Mouse (Mus musculus) MEL (cell line): ENCODE data around the gene Gins1. TPM values are rescaled to one million over a fixed set of nuclear protein-coding genes. Genes with fewer than 3 reads are reported as not detected.

Source experiments
- DNase-seq: peaks from one replicate; pipeline ENCODE4 v3.0.0; 2011; ENCODE audit warnings: low read depth, low spot score
- H3K27ac ChIP-seq: 2 replicates; pipeline ENCODE4 v1.5.1; 2012; ENCODE audit warnings: low read depth, mild to moderate bottlenecking, control low read depth, low read length, moderate library complexity; ENCODE audit not compliant: control insufficient read depth
- H3K27me3 ChIP-seq, 2 experiments: fragments of 150-350 bp in 1 of 2; sonication (generic) in 1 of 2; 2 replicates each; pipeline ENCODE4 v1.6.1; 2012; ENCODE audit warnings: low read length in 2 of 2, mild to moderate bottlenecking in 2 of 2, improper control_type of control experiment in 1 of 2, moderate library complexity in 1 of 2; ENCODE audit not compliant: insufficient read depth in 2 of 2, control insufficient read depth in 1 of 2
- H3K36me3 ChIP-seq, 2 experiments: 2 replicates each; pipeline ENCODE4 v1.6.1; 2012 to 2014; ENCODE audit warnings: low read length in 2 of 2, improper control_type of control experiment in 1 of 2, inconsistent platforms in 1 of 2, mild to moderate bottlenecking in 1 of 2; ENCODE audit not compliant: insufficient read depth in 2 of 2, control insufficient read depth in 1 of 2
- H3K4me1 ChIP-seq, 2 experiments: fragments of 150-350 bp in 1 of 2; sonication (generic) in 1 of 2; 2 replicates each; pipeline ENCODE4 v1.6.1; 2012; ENCODE audit warnings: low read length in 2 of 2, improper control_type of control experiment in 1 of 2, mild to moderate bottlenecking in 1 of 2; ENCODE audit not compliant: insufficient read depth in 2 of 2, control insufficient read depth in 1 of 2
- H3K4me3 ChIP-seq, 2 experiments: fragments of 150-350 bp in 1 of 2; sonication (generic) in 1 of 2; 2 replicates each; pipeline ENCODE4 v1.5.1; 2012; ENCODE audit warnings: low read depth in 2 of 2, low read length in 2 of 2, mild to moderate bottlenecking in 2 of 2, moderate library complexity in 2 of 2, control low read depth in 1 of 2, improper control_type of control experiment in 1 of 2; ENCODE audit not compliant: control insufficient read depth in 1 of 2, insufficient read depth in 1 of 2
- H3K79me2 ChIP-seq: 2 replicates; pipeline ENCODE4 v1.6.1; 2012; ENCODE audit warnings: mild to moderate bottlenecking, low read length, moderate library complexity; ENCODE audit not compliant: control insufficient read depth, poor library complexity, insufficient read depth
- H3K9ac ChIP-seq: 2 replicates; pipeline ENCODE4 v1.6.1; 2012; ENCODE audit warnings: low read depth, mild to moderate bottlenecking, control low read depth, low read length, moderate library complexity; ENCODE audit not compliant: control insufficient read depth, poor library complexity, severe bottlenecking
- H3K9me3 ChIP-seq: fragments of 150-350 bp; sonication (generic); replicated peaks from 2 replicates; pipeline ENCODE4 v1.6.1; 2012; ENCODE audit warnings: mild to moderate bottlenecking, low read length, improper control_type of control experiment, moderate library complexity; ENCODE audit not compliant: insufficient read depth
- CHD1 ChIP-seq: IDR thresholded peaks from 2 replicates; pipeline ENCODE4 v1.6.1; 2012; ENCODE audit warnings: low read depth, mild to moderate bottlenecking, inconsistent platforms, low read length, improper control_type of control experiment
- CHD2 ChIP-seq: IDR thresholded peaks from 2 replicates; pipeline ENCODE4 v1.6.1; 2011; ENCODE audit warnings: low read length, improper control_type of control experiment
- CTCF ChIP-seq, 3 experiments: IDR thresholded peaks in 2 of 3; conservative IDR thresholded peaks in 1 of 3; 2 replicates each; pipeline ENCODE4 v1.5.1; 2011 to 2012; ENCODE audit warnings: low read length in 3 of 3, low read depth in 2 of 3, mild to moderate bottlenecking in 2 of 3, improper control_type of control experiment in 1 of 3, inconsistent platforms in 1 of 3, mixed read lengths in 1 of 3, moderate library complexity in 1 of 3; ENCODE audit not compliant: control insufficient read depth in 1 of 3, insufficient read depth in 1 of 3, poor library complexity in 1 of 3, severe bottlenecking in 1 of 3
- E2F4 ChIP-seq: IDR thresholded peaks from 2 replicates; pipeline ENCODE4 v1.6.1; 2011; ENCODE audit warnings: low read depth, low read length, improper control_type of control experiment, borderline replicate concordance
- ELF1 ChIP-seq: IDR thresholded peaks from 2 replicates; pipeline ENCODE4 v1.6.1; 2014; ENCODE audit warnings: low read depth, mild to moderate bottlenecking, inconsistent platforms, low read length, improper control_type of control experiment, moderate library complexity
- GABPA ChIP-seq: IDR thresholded peaks from 2 replicates; pipeline ENCODE4 v1.6.1; 2012; ENCODE audit warnings: low read depth, mild to moderate bottlenecking, inconsistent platforms, low read length, improper control_type of control experiment, moderate library complexity
- HCFC1 ChIP-seq: IDR thresholded peaks from 2 replicates; pipeline ENCODE4 v1.6.1; 2012; ENCODE audit warnings: low read depth, mild to moderate bottlenecking, inconsistent platforms, low read length, improper control_type of control experiment, moderate library complexity
- JUND ChIP-seq: IDR thresholded peaks from 2 replicates; pipeline ENCODE4 v1.6.1; 2011; ENCODE audit warnings: low read depth, mild to moderate bottlenecking, improper control_type of control experiment, low read length
- KAT2A ChIP-seq: conservative IDR thresholded peaks from 2 replicates; pipeline ENCODE4 v1.6.1; 2012; ENCODE audit warnings: low read depth, low read length, improper control_type of control experiment, inconsistent platforms
- MAFK ChIP-seq: IDR thresholded peaks from 2 replicates; pipeline ENCODE4 v1.6.1; 2011; ENCODE audit warnings: low read depth, mild to moderate bottlenecking, low read length, improper control_type of control experiment, borderline replicate concordance
- MAX ChIP-seq: IDR thresholded peaks from 2 replicates; pipeline ENCODE4 v1.6.1; 2011; ENCODE audit warnings: low read length, improper control_type of control experiment
- MEF2A ChIP-seq: IDR thresholded peaks from 2 replicates; pipeline ENCODE4 v1.6.1; 2014; ENCODE audit warnings: low read depth, mild to moderate bottlenecking, inconsistent platforms, low read length, improper control_type of control experiment; ENCODE audit not compliant: poor library complexity, insufficient replicate concordance, severe bottlenecking; ENCODE audit errors: extremely low read depth
- MYB ChIP-seq: IDR thresholded peaks from 2 replicates; pipeline ENCODE4 v1.6.1; 2011; ENCODE audit warnings: mild to moderate bottlenecking, low read depth, low read length, improper control_type of control experiment
- MYC ChIP-seq: IDR thresholded peaks from 2 replicates; pipeline ENCODE4 v1.6.1; 2011; ENCODE audit warnings: low read depth, mild to moderate bottlenecking, low read length, improper control_type of control experiment, moderate library complexity
- NELFE ChIP-seq: IDR thresholded peaks from 2 replicates; pipeline ENCODE4 v1.6.1; 2011; ENCODE audit warnings: low read depth, low read length, improper control_type of control experiment
- NRF1 ChIP-seq: IDR thresholded peaks from 2 replicates; pipeline ENCODE4 v1.6.1; 2014; ENCODE audit warnings: low read depth, mild to moderate bottlenecking, inconsistent platforms, low read length, improper control_type of control experiment, moderate library complexity; ENCODE audit not compliant: poor library complexity, insufficient read depth, severe bottlenecking
- POLR2A ChIP-seq, 2 experiments: IDR thresholded peaks; 2 replicates each; pipeline ENCODE4 v1.6.1; 2011 to 2012; ENCODE audit warnings: low read length in 2 of 2, mild to moderate bottlenecking in 2 of 2, control low read depth in 1 of 2, improper control_type of control experiment in 1 of 2, low read depth in 1 of 2, moderate library complexity in 1 of 2; ENCODE audit not compliant: control insufficient read depth in 1 of 2, insufficient read depth in 1 of 2, poor library complexity in 1 of 2
- POLR2AphosphoS2 ChIP-seq: IDR thresholded peaks from 2 replicates; pipeline ENCODE4 v1.6.1; 2011; ENCODE audit warnings: low read length, improper control_type of control experiment
- TBP ChIP-seq: IDR thresholded peaks from 2 replicates; pipeline ENCODE4 v1.8.0; 2011; ENCODE audit warnings: low read depth, low read length, improper control_type of control experiment
- TCF12 ChIP-seq: IDR thresholded peaks from 2 replicates; pipeline ENCODE4 v1.6.1; 2014; ENCODE audit warnings: low read depth, mild to moderate bottlenecking, inconsistent platforms, low read length, improper control_type of control experiment, moderate library complexity
- UBTF ChIP-seq: IDR thresholded peaks from 2 replicates; pipeline ENCODE4 v1.6.1; 2012; ENCODE audit warnings: low read depth, mild to moderate bottlenecking, inconsistent platforms, low read length, improper control_type of control experiment, moderate library complexity, borderline replicate concordance; ENCODE audit not compliant: insufficient read depth
- ZC3H11A ChIP-seq: IDR thresholded peaks from 2 replicates; pipeline ENCODE4 v1.6.1; 2012; ENCODE audit warnings: low read depth, mild to moderate bottlenecking, inconsistent platforms, low read length, improper control_type of control experiment
- ZMIZ1 ChIP-seq: IDR thresholded peaks from 2 replicates; pipeline ENCODE4 v1.6.1; 2012; ENCODE audit warnings: low read depth, mild to moderate bottlenecking, inconsistent platforms, low read length, improper control_type of control experiment, moderate library complexity
- polyA plus RNA-seq, 2 experiments: library from polyadenylated mRNA; stranded (reverse) in 1 of 2; unstranded in 1 of 2; fragments of >175 nt in 1 of 2; fragments of >200 nt in 1 of 2; gene quantifications; 2 replicates each; pipeline versions ENCODE4 v1.2.1 to v1.2.4; 2012; ENCODE audit warnings: low replicate concordance in 2 of 2, low read depth in 1 of 2; ENCODE audit not compliant: insufficient read length in 2 of 2, insufficient read depth in 1 of 2, missing spikeins in 1 of 2
- total RNA-seq: library from RNA; depleted of rRNA; stranded (reverse); fragments of 300-350 nt; gene quantifications from 2 replicates; pipeline ENCODE4 v1.2.3, GENCODE M21; 2012

Gins1 gene
- total and polyA plus RNA-seq, 3 experiments, result 64.8 to 68.7 TPM; not detected in 1

DNA sequence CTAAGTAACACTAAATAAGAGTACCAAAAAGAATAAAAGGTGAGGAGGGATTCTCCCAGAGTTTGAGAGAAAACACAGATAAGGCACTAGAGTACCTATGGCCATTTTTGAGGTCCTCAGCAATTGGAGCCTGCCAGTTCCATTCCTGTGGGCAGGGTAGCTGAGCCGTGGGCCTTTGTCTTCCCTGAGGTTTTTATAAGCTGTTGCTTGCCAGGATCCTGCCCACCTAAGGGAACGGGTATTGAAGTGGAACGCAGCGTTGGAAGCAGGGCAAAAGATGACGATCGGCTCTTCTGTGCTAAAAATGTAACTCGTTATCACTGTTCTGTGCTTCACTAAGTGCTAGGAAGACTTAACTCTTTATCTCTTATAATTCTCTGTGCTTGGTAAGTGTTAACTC, 18.3 kb downstream of the Gins1 start:
- no peak for TF ChIP-seq CTCF (IDR thresholded peaks at IDR 0.05 in 2 of 3, conservative IDR thresholded peaks at IDR 0.05 in 1 of 3; ENCODE audit: control insufficient read depth in 1 of 3, insufficient read depth in 1 of 3, low read depth in 2 of 3, low read length in 3 of 3, poor library complexity in 1 of 3, severe bottlenecking in 1 of 3)
- peaks cover 0 to 10% of the 10 kb centered on the region in 2 experiments; a peak in 2 of 4 replicates for H3K36me3 ChIP-seq
- H3K79me2 ChIP-seq, result no peaks in the 10 kb centered on the region
- H3K27me3 ChIP-seq, result no peaks in the 10 kb centered on the region
- H3K27ac ChIP-seq, result no peak overlapping the region
- H3K4me1 ChIP-seq, result no peaks in the 10 kb centered on the region
- H3K4me3 ChIP-seq, result no peak overlapping the region
- H3K9ac ChIP-seq, result no peak overlapping the region
- DNase-seq, result no peak
- H3K9me3 ChIP-seq, result no peaks in the 10 kb centered on the region

- no peaks in the 10 kb centered on the region for H3K27me3 ChIP-seq
- no peak overlapping the region for H3K4me3 ChIP-seq
- H3K36me3 ChIP-seq, result peaks cover 0 to 2% of the 10 kb centered on the region in 2 experiments; a peak in 2 of 4 replicates
- no peaks in the 10 kb centered on the region for H3K9me3 ChIP-seq
- no peak overlapping the region for H3K27ac ChIP-seq
- no peak for TF ChIP-seq NELFE
- TF ChIP-seq MEF2A, result no peak
- no peak for TF ChIP-seq JUND
- no peak for TF ChIP-seq GABPA
- TF ChIP-seq, all 39 proteins: peak for 0
- no peak for DNase-seq
- Histone ChIP-seq H3K9ac (no peak overlapping the region), H3K79me2 (no peaks in the 10 kb centered on the region), H3K4me1 (no peaks in the 10 kb centered on the region)
Observed at GRCm38 (mm10) chr2:150927038-150927720, 22.0 kb downstream of the Gins1 start.

GRCm38 (mm10) chr2:150929156-150929555, 24.0 kb downstream of the Gins1 start:
- Histone ChIP-seq H3K27me3 (no peaks in the 10 kb centered on the region), H3K79me2 (no peaks in the 10 kb centered on the region)
- TF ChIP-seq E2F4 (no peak), ZMIZ1 (no peak), MYB (no peak), KAT2A (no peak), POLR2AphosphoS2 (no peak), HCFC1 (no peak), CHD2 (no peak), TCF12 (no peak), ZC3H11A (no peak), UBTF (no peak), MYC (no peak), POLR2A (IDR thresholded peaks at IDR 0.05; ENCODE audit: control insufficient read depth in 1 of 2, insufficient read depth in 1 of 2, low read depth in 1 of 2, low read length in 2 of 2, poor library complexity in 1 of 2) (no peak), NELFE (no peak), TBP (no peak), MAFK (no peak), ELF1 (no peak), MAX (no peak), NRF1 (no peak), CHD1 (no peak)

More at GRCm38 (mm10) chr2:150929156-150929555, 24.0 kb downstream of the Gins1 start:
- H3K4me1 ChIP-seq, result no peaks in the 10 kb centered on the region
- H3K36me3 ChIP-seq, result peaks cover 0 to 1% of the 10 kb centered on the region in 2 experiments; a peak in 1 of 4 replicates
- H3K4me3 ChIP-seq, result no peak overlapping the region
- no peak for DNase-seq
- H3K9ac ChIP-seq, result no peak overlapping the region
- H3K27ac ChIP-seq, result no peak overlapping the region
- H3K9me3 ChIP-seq, result no peaks in the 10 kb centered on the region
